Mouse (Mus musculus) bone marrow macrophage, adult 2 months (primary cell): Measurements from ENCODE around the gene Mest. TPM values are rescaled to one million over a fixed set of nuclear protein-coding genes. Genes with fewer than 3 reads are reported as not detected.

Experiments
- H3K27ac ChIP-seq: 2 replicates; pipeline ENCODE4 v1.5.1; 2012; ENCODE audit warnings: low read depth, low read length; ENCODE audit not compliant: insufficient read depth
- H3K4me1 ChIP-seq: 2 replicates; pipeline ENCODE4 v1.6.1; 2012; ENCODE audit warnings: low read length; ENCODE audit not compliant: control insufficient read depth, insufficient read depth
- H3K4me3 ChIP-seq: 2 replicates; pipeline ENCODE4 v1.5.1; 2012; ENCODE audit warnings: mild to moderate bottlenecking, low read length, moderate library complexity; ENCODE audit not compliant: insufficient read depth
- CTCF ChIP-seq: IDR thresholded peaks from 2 replicates; pipeline ENCODE4 v1.5.1; 2012; ENCODE audit warnings: low read depth, mild to moderate bottlenecking, low read length, moderate library complexity
- POLR2A ChIP-seq: IDR thresholded peaks from 2 replicates; pipeline ENCODE4 v1.6.1; 2012; ENCODE audit warnings: mild to moderate bottlenecking, low read depth, low read length, borderline replicate concordance
- polyA plus RNA-seq: library from polyadenylated mRNA; stranded (reverse); fragments of >200 nt; gene quantifications from 2 replicates; pipeline ENCODE4 v1.2.4, GENCODE M21; 2012; ENCODE audit not compliant: missing spikeins, insufficient read depth, insufficient read length

Gene Mest
- polyA plus RNA-seq, 1 experiment = not detected

GRCm38 (mm10) chr6:30750482-30750881, 27.1 kb downstream of the Mest start:
- Histone ChIP-seq H3K4me3 (no peak overlapping the region), H3K4me1 (0 out of 2 replicates have a peak, but pooled peaks cover 5% of the 10 kb centered on the region)
- TF ChIP-seq CTCF (no peak), POLR2A (no peak)

GRCm38 (mm10) chr6:30751209-30751608, 27.9 kb downstream of the Mest start:
- no peak overlapping the region for H3K27ac ChIP-seq
- no peak for TF ChIP-seq CTCF

More at GRCm38 (mm10) chr6:30750482-30750881, 27.1 kb downstream of the Mest start:
- H3K27ac ChIP-seq = no peak overlapping the region

More at GRCm38 (mm10) chr6:30751209-30751608, 27.9 kb downstream of the Mest start:
- H3K4me3 ChIP-seq = no peak overlapping the region
- H3K4me1 ChIP-seq = 0 out of 2 replicates have a peak, but pooled peaks cover 5% of the 10 kb centered on the region

Other genes starting within 250 kb of the Mest start
- 23.9 and 31.8 TPM in 2 replicates for gene Tmem209, start 213.8 kb upstream of the Mest start, polyA plus RNA-seq
- not detected in 2 replicates for gene Ssmem1, start 213.7 kb upstream of the Mest start, polyA plus RNA-seq
- gene Cpa2, start 182.0 kb upstream of the Mest start, polyA plus RNA-seq = not detected in 2 replicates
- not detected in 2 replicates for gene Cpa4, start 155.2 kb upstream of the Mest start, polyA plus RNA-seq
- not detected in 2 replicates for gene Cpa5, start 112.5 kb upstream of the Mest start, polyA plus RNA-seq
- gene Cpa1, start 84.3 kb upstream of the Mest start, polyA plus RNA-seq = not detected in 2 replicates
- 2.3 and 4.4 TPM in 2 replicates for gene Cep41, start 29.8 kb upstream of the Mest start, polyA plus RNA-seq
- 24.1 and 28.0 TPM in 2 replicates for gene Copg2, start 173.2 kb downstream of the Mest start, polyA plus RNA-seq
- gene Tsga13, start 192.0 kb downstream of the Mest start, polyA plus RNA-seq = not detected in 2 replicates
- gene Klf14, start 235.5 kb downstream of the Mest start, polyA plus RNA-seq = not detected in 2 replicates